Mouse (Mus musculus) forelimb bud, embryonic 11.5 days (tissue): ENCODE data around the gene Coq10b.
"Not testable (repeated sequence)": the region's sequence is repeated elsewhere in the genome, so short reads cannot be mapped to it uniquely, and the experiment has no call there.

ENCODE experiments used
- DNase-seq: peaks from one replicate; pipeline ENCODE4 v3.0.0-alpha.2; 2012; ENCODE audit warnings: low read depth, low spot score

Gene Coq10b

GRCm38 (mm10) chr1:55055322-55056115 is 2.9 kb downstream of the Coq10b start:
- DNase-seq: no peak

GRCm38 (mm10) chr1:55058383-55058782 is 5.8 kb downstream of the Coq10b start:
- DNase-seq: not testable (repeated sequence)

- DNase-seq: no peak
Measured at GRCm38 (mm10) chr1:55061099-55061498, 8.5 kb downstream of the Coq10b start.

- no peak for DNase-seq
Measured at GRCm38 (mm10) chr1:55061772-55062171, 9.2 kb downstream of the Coq10b start.

- not testable (repeated sequence) for DNase-seq
Measured at GRCm38 (mm10) chr1:55072328-55072727, 19.8 kb downstream of the Coq10b start.

- no peak for DNase-seq
Measured at GRCm38 (mm10) chr1:55074757-55075156, 22.2 kb downstream of the Coq10b start.

GRCm38 (mm10) chr1:55075652-55076394 is 23.3 kb downstream of the Coq10b start:
- no peak for DNase-seq

- no peak for DNase-seq
Measured at GRCm38 (mm10) chr1:55076395-55076743, 23.8 kb downstream of the Coq10b start.

- DNase-seq: no peak
Measured at GRCm38 (mm10) chr1:55076849-55077516, 24.4 kb downstream of the Coq10b start.

GRCm38 (mm10) chr1:55079677-55080076 is 27.1 kb downstream of the Coq10b start:
- no peak for DNase-seq

GRCm38 (mm10) chr1:55082106-55082505 is 29.5 kb downstream of the Coq10b start:
- DNase-seq: no peak

- DNase-seq: no peak
Measured at GRCm38 (mm10) chr1:55085781-55086366, 33.3 kb downstream of the Coq10b start.

GRCm38 (mm10) chr1:55086868-55087400 is 34.4 kb downstream of the Coq10b start:
- no peak for DNase-seq

GRCm38 (mm10) chr1:55087401-55087904 is 34.9 kb downstream of the Coq10b start:
- no peak for DNase-seq

- DNase-seq: peak; percentile 98
Measured at GRCm38 (mm10) chr1:55087932-55088610, 35.5 kb downstream of the Coq10b start, which contains the start of the genes Hspe1 and Hspd1. Hspe1 (plus strand) TSS chr1:55088132. Hspd1 (minus strand) TSS chr1:55088243.

GRCm38 (mm10) chr1:55088611-55089497 is 36.3 kb downstream of the Coq10b start:
- no peak for DNase-seq

GRCm38 (mm10) chr1:55089498-55090064 is 37.0 kb downstream of the Coq10b start:
- DNase-seq: no peak

GRCm38 (mm10) chr1:55092056-55092455 is 39.5 kb downstream of the Coq10b start:
- DNase-seq: no peak

- no peak for DNase-seq
Measured at GRCm38 (mm10) chr1:55092469-55092868, 39.9 kb downstream of the Coq10b start.
